Mouse (Mus musculus) heart, embryonic 14.5 days (tissue): ENCODE measurements around the gene Exoc2. TPM values are rescaled to one million over a fixed set of nuclear protein-coding genes. Genes with fewer than 3 reads are reported as not detected.

Experiments
- ATAC-seq: fragments of 200-750 bp; cut with Nextera tagmentation; 2 replicates; pipeline ENCODE4 v1.8.0; 2017; ENCODE audit warnings: low read depth, moderate TSS enrichment; ENCODE audit not compliant: insufficient number of reproducible peaks, insufficient read depth, low FRiP score
- H3K27ac ChIP-seq, 2 experiments: fragments of 200-500 bp in 1 of 2; fragments of 300-500 bp in 1 of 2; sonication (generic) in 1 of 2; replicated peaks in 1 of 2; 2 replicates each; pipeline ENCODE4 v1.5.1; 2012 to 2014; ENCODE audit warnings: low read depth in 2 of 2, low read length in 2 of 2, control low read depth in 1 of 2, mild to moderate bottlenecking in 1 of 2, mixed read lengths in 1 of 2; ENCODE audit not compliant: control insufficient read depth in 1 of 2, insufficient read depth in 1 of 2
- H3K27me3 ChIP-seq: fragments of 300-500 bp; sonication (generic); 2 replicates; pipeline ENCODE4 v1.6.1; 2014; ENCODE audit warnings: mild to moderate bottlenecking, low read length, control low read depth; ENCODE audit not compliant: control insufficient read depth, insufficient read depth
- H3K36me3 ChIP-seq: fragments of 300-500 bp; sonication (generic); 2 replicates; pipeline ENCODE4 v1.6.1; 2014; ENCODE audit warnings: mild to moderate bottlenecking, control low read depth, low read length, mixed read lengths; ENCODE audit not compliant: control insufficient read depth, insufficient read depth
- H3K4me1 ChIP-seq, 2 experiments: fragments of 200-500 bp in 1 of 2; fragments of 300-500 bp in 1 of 2; sonication (generic) in 1 of 2; 2 replicates each; pipeline ENCODE4 v1.6.1; 2012 to 2014; ENCODE audit warnings: low read length in 2 of 2, control low read depth in 1 of 2, mixed read lengths in 1 of 2; ENCODE audit not compliant: control insufficient read depth in 2 of 2, insufficient read depth in 2 of 2
- H3K4me2 ChIP-seq: fragments of 300-500 bp; sonication (generic); 2 replicates; pipeline ENCODE4 v1.6.1; 2014; ENCODE audit warnings: mild to moderate bottlenecking, low read length
- H3K4me3 ChIP-seq, 2 experiments: fragments of 200-500 bp in 1 of 2; fragments of 300-500 bp in 1 of 2; sonication (generic) in 1 of 2; 2 replicates each; pipeline ENCODE4 v1.5.1; 2012 to 2014; ENCODE audit warnings: low read length in 2 of 2, mild to moderate bottlenecking in 2 of 2, control low read depth in 1 of 2, low read depth in 1 of 2, moderate library complexity in 1 of 2; ENCODE audit not compliant: control insufficient read depth in 1 of 2, insufficient read depth in 1 of 2
- H3K9ac ChIP-seq: fragments of 300-500 bp; sonication (generic); 2 replicates; pipeline ENCODE4 v1.6.1; 2014; ENCODE audit warnings: mild to moderate bottlenecking, low read length
- H3K9me3 ChIP-seq: fragments of 300-500 bp; sonication (generic); 2 replicates; pipeline ENCODE4 v1.6.1; 2016; ENCODE audit warnings: low read length, control low read depth; ENCODE audit not compliant: control insufficient read depth
- WGBS: fragments of 180-500 bp; shearing (Covaris S2); extraction: QIAGEN DNeasy Blood & Tissue Kit; methylation state at CpG from one replicate; pipeline ENCODE4 v1.1.7; 2014; 5-methylcytosine and 5-hydroxymethylcytosine counted together
- polyA plus RNA-seq: library from polyadenylated mRNA; unstranded; fragments of >200 nt; fragmentation: Nextera tagmentation; extraction: Ambion mirVana; gene quantifications from 2 replicates; pipeline ENCODE4 v1.2.1, GENCODE M21; 2014

The Exoc2 gene
- polyA plus RNA-seq, 1 experiment from 2014 or later: 23.9 TPM

DNA sequence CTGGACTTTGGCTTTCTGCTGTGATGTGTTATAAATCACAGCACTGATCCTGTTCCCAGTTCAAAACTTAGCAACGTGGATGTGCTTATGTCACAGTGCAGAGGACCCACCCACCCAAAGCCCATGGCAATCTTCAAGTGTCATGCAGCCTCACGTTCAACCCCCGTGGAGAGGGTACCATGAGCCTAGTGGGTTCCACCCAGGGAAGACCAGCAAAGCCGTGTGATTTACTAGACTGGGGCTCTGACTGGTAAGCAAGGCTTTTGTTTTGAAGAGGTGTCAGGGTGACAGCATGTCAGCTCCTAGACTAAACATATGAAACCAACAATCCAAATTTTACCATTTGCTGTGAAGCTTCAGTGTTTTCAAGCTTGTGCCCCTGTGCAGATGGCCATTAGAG, 132.6 kb downstream of the Exoc2 start:
- no peak for ATAC-seq

DNA sequence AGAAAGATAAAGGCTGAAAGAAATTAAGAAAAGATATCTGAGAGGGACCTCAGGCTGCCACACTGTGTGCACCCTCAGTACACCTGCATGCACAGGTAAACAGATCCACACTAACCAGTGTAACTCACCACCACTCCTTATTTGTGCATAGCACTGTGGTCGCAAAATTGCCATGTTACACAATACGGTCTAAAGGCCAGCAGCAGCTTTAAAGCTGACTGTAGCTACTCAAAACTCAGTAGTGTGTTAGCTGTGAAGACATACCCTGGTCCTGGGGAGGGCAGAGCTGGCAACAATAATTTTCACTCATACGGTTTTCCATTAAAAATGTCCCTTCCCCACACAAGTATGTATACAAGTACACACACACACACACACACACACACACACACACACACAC, 133.2 kb downstream of the Exoc2 start:
- Histone ChIP-seq H3K36me3 (0 out of 2 replicates have a peak, but pooled peaks cover 4% of the 10 kb centered on the region), H3K4me2 (no peak overlapping the region), H3K9ac (no peak overlapping the region), H3K4me3 (no peak overlapping the region), H3K9me3 (no peaks in the 10 kb centered on the region), H3K27me3 (no peaks in the 10 kb centered on the region), H3K27ac (no peak overlapping the region), H3K4me1 (0 out of 4 replicates have a peak, but pooled peaks cover 0 to 4% of the 10 kb centered on the region in 2 experiments)
- 80% methylated on average over 3 of the region's 3 CpGs for WGBS
- ATAC-seq: no peak

More for the DNA sequence above, 132.6 kb downstream of the Exoc2 start:
- H3K27ac ChIP-seq: no peak overlapping the region
- H3K9me3 ChIP-seq: no peaks in the 10 kb centered on the region
- 75% methylated on average over 4 of the region's 4 CpGs for WGBS
- no peaks in the 10 kb centered on the region for H3K27me3 ChIP-seq
- no peak overlapping the region for H3K4me3 ChIP-seq
- 0 out of 4 replicates have a peak, but pooled peaks cover 0 to 4% of the 10 kb centered on the region in 2 experiments for H3K4me1 ChIP-seq
- no peak overlapping the region for H3K4me2 ChIP-seq
- H3K9ac ChIP-seq: no peak overlapping the region
- 0 out of 2 replicates have a peak, but pooled peaks cover 4% of the 10 kb centered on the region for H3K36me3 ChIP-seq

DNA sequence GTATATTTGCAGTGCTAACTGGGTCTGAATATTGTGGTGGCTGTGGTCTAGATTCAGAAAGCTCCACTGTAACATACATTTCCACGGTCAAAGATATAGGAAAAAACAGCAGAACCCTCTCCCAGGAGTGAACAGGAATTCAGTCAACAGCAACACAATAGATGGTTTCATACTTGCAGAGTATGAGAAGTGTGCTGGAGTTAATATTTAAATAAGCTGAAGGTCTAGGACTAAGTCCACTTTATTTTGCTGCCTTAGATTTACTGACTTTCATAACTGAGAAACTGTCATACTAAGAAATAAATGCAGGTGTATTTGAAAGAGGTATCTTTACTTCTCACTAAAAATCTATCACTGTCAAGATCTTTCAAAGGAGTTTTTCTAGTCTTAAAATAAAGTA, 137.6 kb downstream of the Exoc2 start:
- H3K4me3 ChIP-seq: no peak overlapping the region
- no peaks in the 10 kb centered on the region for H3K36me3 ChIP-seq
- H3K9ac ChIP-seq: no peak overlapping the region
- no peak overlapping the region for H3K27ac ChIP-seq
- no peak overlapping the region for H3K4me2 ChIP-seq
- ATAC-seq: no peak
- WGBS: 83% methylated on average over 1 of the region's 1 CpGs
- H3K27me3 ChIP-seq: no peaks in the 10 kb centered on the region
- no peaks in the 10 kb centered on the region for H3K9me3 ChIP-seq
- peaks cover 1 to 3% of the 10 kb centered on the region in 2 experiments; a peak in 3 of 4 replicates for H3K4me1 ChIP-seq

DNA sequence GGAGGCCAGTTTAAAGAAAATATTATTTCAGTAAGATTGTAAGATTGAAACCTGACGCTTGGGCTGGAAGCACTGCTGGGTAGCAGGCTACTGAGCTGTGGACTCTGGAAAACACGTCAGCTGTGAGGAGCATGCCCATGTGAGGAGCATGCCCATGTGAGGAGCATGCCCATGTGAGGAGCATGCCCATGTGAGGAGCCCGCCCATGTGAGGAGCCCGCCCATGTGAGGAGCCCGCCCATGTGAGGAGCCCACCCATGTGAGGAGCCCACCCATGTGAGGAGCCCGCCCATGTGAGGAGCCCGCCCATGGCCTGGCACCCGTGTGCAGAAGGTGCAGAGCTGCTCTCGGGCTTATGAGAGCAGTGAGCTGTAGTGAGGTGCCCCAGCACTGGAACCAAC, 139.0 kb downstream of the Exoc2 start:
- Histone ChIP-seq H3K4me1 (peaks cover 0 to 11% of the 10 kb centered on the region in 2 experiments; a peak in 3 of 4 replicates), H3K9me3 (no peaks in the 10 kb centered on the region), H3K27ac (no peak overlapping the region), H3K36me3 (no peaks in the 10 kb centered on the region), H3K27me3 (no peaks in the 10 kb centered on the region), H3K9ac (no peak overlapping the region), H3K4me2 (peak overlapping the region; percentile 24; the same call in 1 of the 2 replicates), H3K4me3 (no peak overlapping the region)
- ATAC-seq: no peak
- WGBS: 86% methylated on average over 9 of the region's 9 CpGs

DNA sequence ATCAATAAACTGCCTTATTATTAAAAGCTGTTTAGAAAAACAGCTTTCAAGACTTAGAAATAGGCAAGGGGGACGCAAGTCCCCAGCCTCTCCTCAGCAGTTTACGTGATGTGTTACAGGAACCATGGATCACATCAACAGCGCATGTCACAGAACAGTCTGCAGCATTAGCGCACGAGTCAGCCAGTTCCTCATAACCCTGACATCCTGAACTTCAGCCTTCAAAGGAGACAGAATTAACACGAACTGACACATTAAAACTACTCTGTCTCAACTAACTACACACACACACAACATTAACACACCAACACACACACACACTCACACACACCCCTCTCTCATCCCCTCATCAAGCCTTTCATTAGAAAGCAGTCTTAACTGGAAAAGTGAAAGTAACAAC, 139.5 kb downstream of the Exoc2 start:
- Histone ChIP-seq H3K4me1 (peaks cover 0 to 11% of the 10 kb centered on the region in 2 experiments; a peak in 3 of 4 replicates), H3K4me3 (no peak overlapping the region), H3K4me2 (peak overlapping the region; percentile 24; the same call in 1 of the 2 replicates), H3K36me3 (no peaks in the 10 kb centered on the region), H3K27me3 (no peaks in the 10 kb centered on the region), H3K9me3 (no peaks in the 10 kb centered on the region), H3K9ac (no peak overlapping the region), H3K27ac (no peak overlapping the region)
- WGBS: 68% methylated on average over 6 of the region's 6 CpGs
- no peak for ATAC-seq

DNA sequence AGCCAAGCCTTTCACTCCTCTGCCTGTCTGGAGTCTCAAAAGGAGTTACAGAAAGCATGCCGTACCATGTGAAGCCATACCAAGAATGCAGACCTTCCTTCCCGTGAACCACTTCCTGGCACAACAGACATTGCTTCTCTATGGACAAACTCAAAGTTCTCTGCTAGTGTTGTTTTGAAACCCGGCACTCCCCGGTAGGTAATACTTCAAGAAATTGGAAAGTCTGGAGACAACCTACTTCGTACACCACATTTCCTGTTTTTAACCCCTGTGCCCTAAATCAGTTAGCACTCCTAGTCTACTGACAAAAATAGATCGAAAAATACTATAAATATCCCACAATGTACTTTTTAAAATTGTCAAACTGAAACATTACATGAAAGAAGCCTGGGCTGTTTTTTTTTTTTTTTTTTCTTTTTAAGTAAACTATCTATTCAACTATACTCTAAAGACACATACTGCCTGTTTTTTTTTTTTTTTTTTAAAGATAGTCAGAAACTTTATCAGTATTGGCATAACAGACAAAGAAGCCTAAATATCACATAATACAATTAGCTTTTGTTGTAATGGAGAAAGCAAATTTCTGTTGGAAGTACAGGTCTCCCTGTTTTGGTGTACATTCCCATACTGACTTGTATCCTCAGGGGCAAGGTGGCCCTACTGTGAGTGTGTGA, 140.3 kb downstream of the Exoc2 start:
- WGBS: 67% methylated on average over 6 of the region's 6 CpGs
- H3K36me3 ChIP-seq: no peaks in the 10 kb centered on the region
- no peak overlapping the region for H3K4me2 ChIP-seq
- H3K9me3 ChIP-seq: no peaks in the 10 kb centered on the region
- ATAC-seq: no peak
- H3K4me1 ChIP-seq: peaks cover 0 to 11% of the 10 kb centered on the region in 2 experiments; a peak in 3 of 4 replicates
- no peak overlapping the region for H3K9ac ChIP-seq
- no peaks in the 10 kb centered on the region for H3K27me3 ChIP-seq
- H3K4me3 ChIP-seq: no peak overlapping the region
- H3K27ac ChIP-seq: no peak overlapping the region

DNA sequence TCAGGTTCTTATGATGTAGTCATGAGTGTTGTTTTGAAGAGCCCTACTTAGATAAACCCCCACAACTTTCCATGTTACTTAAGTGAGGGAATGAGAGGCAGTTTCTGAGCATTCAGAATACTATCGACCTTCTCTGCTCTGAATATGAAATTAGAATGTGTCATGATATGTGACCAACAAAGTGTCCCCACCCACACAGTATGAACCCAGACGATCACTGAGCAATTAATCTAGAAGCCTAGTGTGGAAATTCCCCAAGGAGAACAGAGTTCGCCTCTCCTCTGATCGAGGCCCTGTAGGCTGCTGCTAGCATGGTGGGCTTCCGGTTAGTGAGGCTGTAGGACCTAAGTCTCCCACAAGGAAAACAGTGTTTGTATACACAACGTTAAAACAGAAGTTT, 142.5 kb downstream of the Exoc2 start:
- no peak overlapping the region for H3K4me2 ChIP-seq
- H3K27me3 ChIP-seq: no peaks in the 10 kb centered on the region
- no peaks in the 10 kb centered on the region for H3K36me3 ChIP-seq
- no peak for ATAC-seq
- H3K4me1 ChIP-seq: peaks cover 0 to 11% of the 10 kb centered on the region in 2 experiments; a peak in 3 of 4 replicates
- no peak overlapping the region for H3K27ac ChIP-seq
- 59% methylated on average over 6 of the region's 6 CpGs for WGBS
- H3K9ac ChIP-seq: no peak overlapping the region
- H3K9me3 ChIP-seq: no peaks in the 10 kb centered on the region
- H3K4me3 ChIP-seq: no peak overlapping the region
